Mouse (Mus musculus) midbrain, embryonic 15.5 days (tissue): ENCODE data around the gene Pou4f1. TPM values are rescaled to one million over a fixed set of nuclear protein-coding genes. Genes with fewer than 3 reads are reported as not detected.

Experiments used
- ATAC-seq: fragments of 200-750 bp; cut with Nextera tagmentation; replicated peaks from 2 replicates; pipeline ENCODE4 v1.8.0; 2017; ENCODE audit warnings: moderate TSS enrichment
- H3K27ac ChIP-seq: fragments of 300-500 bp; sonication (generic); 2 replicates; pipeline ENCODE4 v1.5.1; 2015; ENCODE audit warnings: mild to moderate bottlenecking, inconsistent platforms
- H3K27me3 ChIP-seq: fragments of 300-500 bp; sonication (generic); replicated peaks from 2 replicates; pipeline ENCODE4 v1.6.1; 2015; ENCODE audit warnings: inconsistent platforms
- H3K36me3 ChIP-seq: fragments of 300-500 bp; sonication (generic); replicated peaks from 2 replicates; pipeline ENCODE4 v1.6.1; 2015; ENCODE audit warnings: inconsistent platforms
- H3K4me1 ChIP-seq: fragments of 300-500 bp; sonication (generic); 2 replicates; pipeline ENCODE4 v1.6.1; 2015; ENCODE audit warnings: inconsistent platforms
- H3K4me2 ChIP-seq: fragments of 300-500 bp; sonication (generic); 2 replicates; pipeline ENCODE4 v1.6.1; 2015; ENCODE audit warnings: inconsistent platforms, mild to moderate bottlenecking, moderate library complexity
- H3K4me3 ChIP-seq: fragments of 300-500 bp; sonication (generic); 2 replicates; pipeline ENCODE4 v1.5.1; 2015; ENCODE audit warnings: mild to moderate bottlenecking, inconsistent platforms
- H3K9ac ChIP-seq: fragments of 300-500 bp; sonication (generic); 2 replicates; pipeline ENCODE4 v1.6.1; 2015; ENCODE audit warnings: mild to moderate bottlenecking, inconsistent platforms
- H3K9me3 ChIP-seq: fragments of 300-500 bp; sonication (generic); 2 replicates; pipeline ENCODE4 v1.6.1; 2016; ENCODE audit warnings: inconsistent platforms
- WGBS: fragments of 180-500 bp; shearing (Covaris S2); methylation state at CpG from one replicate; pipeline ENCODE4 v1.1.7; 2015; ENCODE audit warnings: mixed read lengths; 5-methylcytosine and 5-hydroxymethylcytosine counted together
- polyA plus RNA-seq: library from polyadenylated mRNA; unstranded; fragments of >200 nt; fragmentation: Nextera tagmentation; extraction: Ambion mirVana; gene quantifications from 2 replicates; pipeline ENCODE4 v1.2.1, GENCODE M21; 2015

The Pou4f1 gene
- polyA plus RNA-seq, 1 experiment from 2014 or later, result 66.1 TPM

- H3K36me3 ChIP-seq, result no peaks in the 10 kb centered on the region
- H3K4me1 ChIP-seq, result peaks cover 34% of the 10 kb centered on the region
- WGBS, result 7% methylated on average over 5 of the region's 5 CpGs
- H3K4me3 ChIP-seq, result peak overlapping the region; percentile 16
- no peak overlapping the region for H3K9ac ChIP-seq
- H3K27ac ChIP-seq, result 0 out of 2 replicates have a peak overlapping the region, but pooled peaks have one; percentile 8
- no peak for ATAC-seq
- H3K9me3 ChIP-seq, result no peaks in the 10 kb centered on the region
- H3K4me2 ChIP-seq, result peak overlapping the region; percentile 21
- H3K27me3 ChIP-seq, result peaks cover 50% of the 10 kb centered on the region
Measured at GRCm38 (mm10) chr14:104463631-104464250, 4.1 kb downstream of the Pou4f1 start.

DNA sequence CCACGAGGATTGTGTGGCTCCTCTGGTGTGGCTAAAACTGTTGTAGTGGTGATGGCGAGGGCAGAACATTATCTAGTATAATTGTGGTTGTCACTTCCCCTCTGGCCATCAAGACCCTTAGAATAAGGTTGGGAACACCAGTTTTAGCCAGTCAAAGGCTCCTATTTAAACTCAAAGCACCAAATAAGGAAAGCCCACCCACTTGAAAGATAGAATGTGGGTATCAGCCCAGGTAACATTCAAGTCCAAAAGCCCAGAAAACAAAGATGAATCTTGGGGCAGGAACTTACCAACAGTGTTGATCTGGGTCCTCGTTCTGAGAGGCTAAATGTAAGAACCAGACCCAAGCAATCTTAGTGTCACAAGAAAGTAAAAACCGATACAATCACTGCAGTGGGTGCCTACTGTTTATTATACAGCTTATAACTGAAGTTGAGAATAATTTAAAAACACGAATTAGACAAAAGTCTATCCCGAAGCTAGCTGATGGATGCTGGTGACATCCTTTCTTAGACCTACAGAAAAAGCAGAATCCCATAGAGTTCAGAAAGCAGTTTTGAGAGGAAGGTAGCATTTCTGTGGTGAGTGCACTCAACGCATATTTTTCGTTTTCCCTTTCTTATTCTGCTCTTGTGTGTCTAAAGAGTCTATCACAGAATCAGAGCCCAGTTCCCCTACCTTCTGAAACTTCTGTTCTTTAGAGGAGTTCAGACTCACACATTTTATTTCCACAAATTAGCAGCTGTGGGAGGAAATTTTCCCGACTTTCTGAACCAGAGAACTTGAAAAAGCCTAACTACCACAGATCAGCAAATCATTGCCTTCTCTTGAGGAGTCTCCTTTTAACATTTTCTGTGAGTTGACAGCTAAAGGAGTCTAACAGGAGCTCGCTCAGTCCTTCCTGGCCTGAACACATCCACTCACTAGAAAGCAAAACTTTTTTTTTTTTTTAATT, 6.2 kb downstream of the Pou4f1 start:
- no peak overlapping the region for H3K9ac ChIP-seq
- peak overlapping the region; percentile 54; the same call in 1 of the 2 replicates for H3K4me2 ChIP-seq

DNA sequence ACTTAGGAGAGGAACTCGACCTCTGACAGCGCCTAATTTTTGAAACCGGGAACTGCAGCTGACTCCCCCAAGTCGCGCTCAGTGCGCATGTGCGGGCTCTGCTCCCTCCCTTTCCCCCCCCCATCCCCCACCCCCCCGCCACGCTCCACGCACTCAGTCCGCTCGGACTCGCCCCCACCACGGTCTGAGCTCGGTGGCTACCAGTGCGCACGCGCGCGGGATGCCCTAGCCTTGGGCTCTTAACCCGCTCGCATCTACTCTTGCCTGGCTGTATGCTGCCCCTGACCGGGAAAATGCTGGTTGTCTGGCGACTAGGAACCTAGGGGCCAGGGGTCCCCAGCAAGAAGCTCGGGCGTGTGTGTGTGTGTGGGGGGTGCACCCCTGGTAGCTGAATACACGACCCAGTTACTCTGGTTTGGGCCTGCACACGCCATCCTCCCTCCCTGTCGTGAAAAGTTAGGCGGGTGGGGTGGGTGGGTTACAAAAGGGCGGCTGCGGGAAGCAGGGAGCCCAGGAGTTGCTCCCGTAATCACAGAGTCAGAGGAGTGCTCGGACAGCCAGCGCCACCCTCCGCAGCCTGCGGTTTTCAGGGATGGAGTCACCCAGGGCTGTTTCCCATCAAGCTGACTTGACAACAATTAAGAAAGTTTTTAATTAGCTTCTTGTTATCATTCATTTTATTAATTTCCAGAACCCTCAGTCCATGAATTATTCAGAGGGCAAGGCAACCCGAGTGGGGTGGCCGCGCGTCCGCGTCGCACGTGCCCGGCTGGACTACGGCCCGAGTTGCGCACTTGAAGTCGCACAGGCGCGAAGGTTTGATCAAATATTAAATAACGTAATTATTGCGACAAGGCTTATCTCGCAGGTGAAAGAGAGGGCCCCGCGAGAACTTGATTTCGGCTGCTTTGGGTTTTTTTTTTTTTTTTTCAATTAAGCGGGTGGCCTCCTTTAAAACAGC, 7.2 kb downstream of the Pou4f1 start:
- Histone ChIP-seq H3K27ac (peak overlapping the region; percentile 69), H3K27me3 (peaks cover 51% of the 10 kb centered on the region), H3K4me1 (peaks cover 12% of the 10 kb centered on the region), H3K36me3 (no peaks in the 10 kb centered on the region), H3K4me2 (peak overlapping the region; percentile 54), H3K9ac (no peak overlapping the region), H3K9me3 (no peaks in the 10 kb centered on the region), H3K4me3 (peak overlapping the region; percentile 28)
- under 1% methylated on average over 59 of the region's 59 CpGs for WGBS
- ATAC-seq, result peak; percentile 89

More for the DNA sequence above, 6.2 kb downstream of the Pou4f1 start:
- 2% methylated on average over 10 of the region's 10 CpGs for WGBS
- no peaks in the 10 kb centered on the region for H3K9me3 ChIP-seq
- ATAC-seq, result no peak
- peaks cover 52% of the 10 kb centered on the region for H3K27me3 ChIP-seq
- H3K4me3 ChIP-seq, result no peak overlapping the region
- peaks cover 17% of the 10 kb centered on the region for H3K4me1 ChIP-seq
- H3K36me3 ChIP-seq, result no peaks in the 10 kb centered on the region
- no peak overlapping the region for H3K27ac ChIP-seq

GRCm38 (mm10) chr14:104459513-104460111, 8.2 kb downstream of the Pou4f1 start:
- H3K9ac ChIP-seq, result no peak overlapping the region
- no peaks in the 10 kb centered on the region for H3K36me3 ChIP-seq
- no peak; the same call in 1 of the 2 replicates for ATAC-seq
- no peaks in the 10 kb centered on the region for H3K9me3 ChIP-seq
- H3K4me3 ChIP-seq, result peak overlapping the region; percentile 28
- H3K27ac ChIP-seq, result peak overlapping the region; percentile 61
- H3K4me2 ChIP-seq, result peak overlapping the region; percentile 54
- peaks cover 44% of the 10 kb centered on the region for H3K27me3 ChIP-seq
- 1% methylated on average over 25 of the region's 25 CpGs for WGBS
- peaks cover 8% of the 10 kb centered on the region for H3K4me1 ChIP-seq

- Histone ChIP-seq H3K36me3 (no peaks in the 10 kb centered on the region), H3K9me3 (no peaks in the 10 kb centered on the region), H3K4me1 (peaks cover 8% of the 10 kb centered on the region), H3K9ac (no peak overlapping the region; the same call in 1 of the 2 replicates), H3K4me3 (peak overlapping the region; percentile 28), H3K27ac (peak overlapping the region; percentile 61), H3K27me3 (peaks cover 45% of the 10 kb centered on the region), H3K4me2 (peak overlapping the region; percentile 54)
- 2% methylated on average over 19 of the region's 19 CpGs for WGBS
- no peak for ATAC-seq
Measured at GRCm38 (mm10) chr14:104458728-104459512, 8.9 kb downstream of the Pou4f1 start.

DNA sequence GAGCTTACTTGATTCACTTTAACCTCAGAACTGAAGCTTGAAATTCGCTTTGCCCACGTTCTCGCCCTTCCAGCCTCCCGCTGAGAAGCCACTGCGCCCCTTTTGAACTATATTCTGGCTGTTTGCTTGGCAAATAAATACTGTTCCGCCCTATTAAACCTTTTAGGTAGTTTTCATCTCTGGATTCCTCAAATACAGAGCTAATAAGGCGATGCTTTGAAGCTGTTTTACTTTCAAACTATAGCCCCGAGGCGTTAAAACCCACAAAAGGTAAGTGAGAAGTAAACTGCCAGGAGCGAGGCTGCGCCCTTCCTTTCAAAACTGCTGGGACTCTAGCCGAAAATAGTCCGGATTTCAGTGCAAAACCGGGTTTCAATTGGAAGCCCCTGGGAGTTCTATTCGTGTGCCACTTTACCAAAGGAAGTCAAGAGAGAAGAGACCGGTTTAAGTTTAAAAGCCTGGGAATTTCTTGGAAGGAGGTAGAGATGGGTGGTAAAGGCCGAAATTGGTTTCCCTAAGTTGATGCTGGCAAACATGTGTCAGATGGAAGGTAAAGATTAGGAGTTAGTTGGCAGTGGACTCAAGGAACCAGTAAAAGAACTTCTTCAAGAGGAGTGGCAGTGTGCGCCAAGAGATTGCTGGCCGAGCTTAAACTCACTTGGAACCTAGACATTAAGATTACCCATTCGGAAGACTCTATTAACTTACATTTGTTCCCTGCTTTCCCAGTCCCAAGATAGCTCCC, 9.7 kb downstream of the Pou4f1 start:
- peak overlapping the region; percentile 61 for H3K27ac ChIP-seq
- peak overlapping the region; percentile 28 for H3K4me3 ChIP-seq
- peaks cover 40% of the 10 kb centered on the region for H3K27me3 ChIP-seq
- no peaks in the 10 kb centered on the region for H3K9me3 ChIP-seq
- peak overlapping the region; percentile 54 for H3K4me2 ChIP-seq
- H3K9ac ChIP-seq, result no peak overlapping the region
- WGBS, result 2% methylated on average over 20 of the region's 20 CpGs
- no peaks in the 10 kb centered on the region for H3K36me3 ChIP-seq
- peaks cover 8% of the 10 kb centered on the region for H3K4me1 ChIP-seq
- no peak for ATAC-seq

DNA sequence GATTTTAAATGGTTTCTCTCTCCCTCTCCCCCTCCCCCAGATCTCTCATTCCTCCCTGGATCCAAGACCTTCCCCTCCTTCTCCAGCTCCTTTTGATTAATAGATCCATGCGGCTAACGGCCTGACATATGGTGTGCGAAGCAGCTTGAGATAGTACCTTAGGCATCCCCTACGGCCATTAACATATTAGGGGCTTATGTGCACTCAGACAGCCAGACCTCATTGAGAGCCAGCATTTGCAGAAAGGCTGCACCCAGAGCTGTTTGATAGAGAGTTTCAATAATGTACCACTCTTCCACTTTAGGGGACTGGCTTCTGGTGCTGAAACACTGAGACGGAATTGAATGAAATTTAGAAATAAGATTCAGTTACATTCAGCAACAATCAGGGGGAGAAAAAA, 10.8 kb downstream of the Pou4f1 start:
- Histone ChIP-seq H3K27ac (peak overlapping the region; percentile 31; the same call in 1 of the 2 replicates), H3K4me1 (peaks cover 8% of the 10 kb centered on the region), H3K4me2 (peak overlapping the region; percentile 6; the same call in 1 of the 2 replicates), H3K36me3 (no peaks in the 10 kb centered on the region), H3K9me3 (no peaks in the 10 kb centered on the region), H3K4me3 (peak overlapping the region; percentile 4; the same call in 1 of the 2 replicates), H3K9ac (no peak overlapping the region), H3K27me3 (peaks cover 45% of the 10 kb centered on the region)
- WGBS, result 3% methylated on average over 5 of the region's 5 CpGs
- ATAC-seq, result peak; percentile 40; the same call in 1 of the 2 replicates

GRCm38 (mm10) chr14:104453824-104454223, 14.0 kb downstream of the Pou4f1 start:
- Histone ChIP-seq H3K9ac (no peak overlapping the region), H3K9me3 (no peaks in the 10 kb centered on the region), H3K27ac (no peak overlapping the region), H3K36me3 (no peaks in the 10 kb centered on the region), H3K4me2 (no peak overlapping the region), H3K4me3 (no peak overlapping the region), H3K4me1 (no peaks in the 10 kb centered on the region), H3K27me3 (peaks cover 34% of the 10 kb centered on the region)
- ATAC-seq, result no peak
- WGBS, result 22% methylated on average over 4 of the region's 4 CpGs

DNA sequence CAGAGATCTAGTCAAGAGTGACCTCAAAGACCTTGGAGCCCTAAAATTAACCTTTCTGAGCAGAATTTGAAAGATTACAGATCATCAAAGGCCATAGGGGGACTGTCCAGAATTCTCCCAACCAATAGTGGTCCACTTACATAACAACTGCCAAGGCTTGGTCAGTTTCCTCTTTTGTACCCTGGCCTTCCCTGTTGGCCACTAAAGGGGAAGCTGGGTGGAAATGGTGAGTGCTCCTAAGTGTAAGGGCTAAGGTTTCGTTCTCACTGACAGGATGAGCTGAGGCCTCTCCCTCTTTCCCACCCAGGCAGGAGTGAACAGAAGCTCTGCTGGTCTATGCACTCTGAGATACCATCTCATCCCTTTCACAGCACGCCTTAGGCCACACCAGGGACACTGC, 33.5 kb downstream of the Pou4f1 start:
- Histone ChIP-seq H3K9ac (no peak overlapping the region), H3K4me3 (no peak overlapping the region), H3K9me3 (no peaks in the 10 kb centered on the region), H3K27ac (no peak overlapping the region), H3K27me3 (no peaks in the 10 kb centered on the region), H3K4me2 (no peak overlapping the region), H3K36me3 (no peaks in the 10 kb centered on the region), H3K4me1 (no peaks in the 10 kb centered on the region)
- 79% methylated on average over 2 of the region's 2 CpGs for WGBS
- ATAC-seq, result no peak

- no peaks in the 10 kb centered on the region for H3K9me3 ChIP-seq
- H3K4me2 ChIP-seq, result no peak overlapping the region
- no peak overlapping the region for H3K9ac ChIP-seq
- H3K27me3 ChIP-seq, result no peaks in the 10 kb centered on the region
- no peak overlapping the region for H3K4me3 ChIP-seq
- H3K27ac ChIP-seq, result no peak overlapping the region
- 85% methylated on average over 4 of the region's 4 CpGs for WGBS
- no peak for ATAC-seq
- H3K4me1 ChIP-seq, result no peaks in the 10 kb centered on the region
- H3K36me3 ChIP-seq, result no peaks in the 10 kb centered on the region
Measured at GRCm38 (mm10) chr14:104430819-104431218, 37.0 kb downstream of the Pou4f1 start.
